Mouse (Mus musculus) liver, embryonic 15.5 days (tissue): ENCODE results near the gene Akt2. TPM values are rescaled to one million over a fixed set of nuclear protein-coding genes. Genes with fewer than 3 reads are reported as not detected.

Experiments
- ATAC-seq: fragments of 200-750 bp; cut with Nextera tagmentation; 2 replicates; pipeline ENCODE4 v1.8.0; 2017; ENCODE audit warnings: moderate number of reproducible peaks, mild to moderate bottlenecking, moderate library complexity; ENCODE audit not compliant: insufficient read depth
- H3K27ac ChIP-seq: fragments of 300-500 bp; sonication (generic); replicated peaks from 2 replicates; pipeline ENCODE4 v1.5.1; 2015; ENCODE audit warnings: mild to moderate bottlenecking, inconsistent platforms
- H3K27me3 ChIP-seq: fragments of 300-500 bp; sonication (generic); 2 replicates; pipeline ENCODE4 v1.6.1; 2015; ENCODE audit warnings: mild to moderate bottlenecking, inconsistent platforms
- H3K36me3 ChIP-seq: fragments of 300-500 bp; sonication (generic); replicated peaks from 2 replicates; pipeline ENCODE4 v1.6.1; 2015; ENCODE audit warnings: moderate library complexity, mild to moderate bottlenecking, inconsistent platforms
- H3K4me1 ChIP-seq: fragments of 300-500 bp; sonication (generic); replicated peaks from 2 replicates; pipeline ENCODE4 v1.6.1; 2015; ENCODE audit warnings: inconsistent platforms
- H3K4me2 ChIP-seq: fragments of 300-500 bp; sonication (generic); 2 replicates; pipeline ENCODE4 v1.6.1; 2015; ENCODE audit warnings: moderate library complexity, mild to moderate bottlenecking, inconsistent platforms
- H3K4me3 ChIP-seq: fragments of 300-500 bp; sonication (generic); replicated peaks from 2 replicates; pipeline ENCODE4 v1.5.1; 2015; ENCODE audit warnings: mild to moderate bottlenecking, inconsistent platforms
- H3K9ac ChIP-seq: fragments of 300-500 bp; sonication (generic); 2 replicates; pipeline ENCODE4 v1.6.1; 2015; ENCODE audit warnings: moderate library complexity, mild to moderate bottlenecking, inconsistent platforms
- H3K9me3 ChIP-seq: fragments of 300-500 bp; sonication (generic); replicated peaks from 2 replicates; pipeline ENCODE4 v1.6.1; 2016; ENCODE audit warnings: inconsistent platforms
- WGBS: fragments of 180-500 bp; shearing (Covaris S2); methylation state at CpG from one replicate; pipeline ENCODE4 v1.1.7; 2015; ENCODE audit warnings: mixed read lengths; ENCODE audit not compliant: insufficient replicate concordance; 5-methylcytosine and 5-hydroxymethylcytosine counted together
- polyA plus RNA-seq: library from polyadenylated mRNA; unstranded; fragments of >200 nt; fragmentation: Nextera tagmentation; extraction: Ambion mirVana; gene quantifications from 2 replicates; pipeline ENCODE4 v1.2.1, GENCODE M21; 2015

Gene Akt2
- 26.4 and 28.3 TPM in 2 replicates for polyA plus RNA-seq

GRCm38 (mm10) chr7:27591266-27592216, at the start of gene Akt2:
Gene Akt2, plus strand, starts transcription at chr7:27591552.
- under 1% methylated on average over 71 of the region's 71 CpGs for WGBS
- Histone ChIP-seq H3K4me2 (peak within 1 kb of the TSS; percentile 89), H3K36me3 (no peaks in the 10 kb centered on the region), H3K4me1 (peaks cover 53% of the 10 kb centered on the region), H3K9ac (peak within 1 kb of the TSS; percentile 94), H3K27ac (peak within 1 kb of the TSS; percentile 99), H3K27me3 (no peaks in the 10 kb centered on the region), H3K4me3 (peak within 1 kb of the TSS; percentile 92), H3K9me3 (no peaks in the 10 kb centered on the region)
- ATAC-seq: peak; percentile 79

GRCm38 (mm10) chr7:27541922-27542321, 49.4 kb upstream of the Akt2 start:
- peak overlapping the region; percentile 81 for H3K9ac ChIP-seq
- 58% methylated on average over 5 of the region's 5 CpGs for WGBS

DNA sequence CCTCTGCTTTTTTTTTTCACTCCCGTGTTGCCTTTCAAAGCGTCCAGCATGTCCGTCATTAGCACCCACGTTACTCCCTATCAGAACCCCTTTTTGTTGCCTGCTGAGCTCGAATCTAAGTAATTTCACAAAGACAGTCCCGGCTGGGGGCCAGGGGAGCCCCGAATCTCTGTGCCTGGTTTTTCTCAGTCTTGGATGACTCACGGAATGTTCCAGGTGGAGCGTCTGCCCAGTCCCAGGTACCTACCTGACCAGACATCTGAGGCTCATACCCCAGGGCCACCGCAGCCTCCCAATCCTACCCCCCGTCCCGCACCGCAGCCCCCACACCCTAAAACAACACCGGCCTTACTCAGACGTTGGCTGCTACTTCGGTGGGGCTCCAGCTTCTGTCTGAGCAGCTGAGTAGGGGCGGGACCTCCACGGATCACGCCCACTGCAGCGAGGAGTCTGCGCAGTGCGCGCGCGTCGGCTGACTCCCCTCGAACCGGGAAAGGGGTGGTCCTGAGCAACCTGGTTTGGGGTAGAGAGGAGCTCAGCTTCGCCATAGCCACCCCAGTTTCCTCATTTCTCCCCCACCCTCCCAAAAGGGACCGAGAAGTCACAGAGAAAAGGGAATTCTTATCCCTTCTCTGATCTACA, 48.8 kb upstream of the Akt2 start:
- WGBS: 4% methylated on average over 30 of the region's 30 CpGs
- Histone ChIP-seq H3K36me3 (peaks cover 35% of the 10 kb centered on the region), H3K9ac (peak overlapping the region; percentile 81), H3K27ac (peak overlapping the region; percentile 91), H3K9me3 (no peaks in the 10 kb centered on the region), H3K4me1 (peaks cover 73% of the 10 kb centered on the region), H3K27me3 (no peaks in the 10 kb centered on the region), H3K4me2 (peak overlapping the region; percentile 91), H3K4me3 (peak overlapping the region; percentile 71)
- peak; percentile 60 for ATAC-seq

More at GRCm38 (mm10) chr7:27541922-27542321, 49.4 kb upstream of the Akt2 start:
- peak overlapping the region; percentile 91 for H3K4me2 ChIP-seq
- no peak for ATAC-seq
- no peaks in the 10 kb centered on the region for H3K27me3 ChIP-seq
- H3K9me3 ChIP-seq: no peaks in the 10 kb centered on the region
- peaks cover 79% of the 10 kb centered on the region for H3K4me1 ChIP-seq
- H3K27ac ChIP-seq: peak overlapping the region; percentile 91
- H3K36me3 ChIP-seq: peaks cover 41% of the 10 kb centered on the region
- H3K4me3 ChIP-seq: peak overlapping the region; percentile 71

GRCm38 (mm10) chr7:27543065-27543464, 48.3 kb upstream of the Akt2 start:
- Histone ChIP-seq H3K4me3 (peak overlapping the region; percentile 71), H3K4me1 (peaks cover 68% of the 10 kb centered on the region)
- no peak for ATAC-seq

DNA sequence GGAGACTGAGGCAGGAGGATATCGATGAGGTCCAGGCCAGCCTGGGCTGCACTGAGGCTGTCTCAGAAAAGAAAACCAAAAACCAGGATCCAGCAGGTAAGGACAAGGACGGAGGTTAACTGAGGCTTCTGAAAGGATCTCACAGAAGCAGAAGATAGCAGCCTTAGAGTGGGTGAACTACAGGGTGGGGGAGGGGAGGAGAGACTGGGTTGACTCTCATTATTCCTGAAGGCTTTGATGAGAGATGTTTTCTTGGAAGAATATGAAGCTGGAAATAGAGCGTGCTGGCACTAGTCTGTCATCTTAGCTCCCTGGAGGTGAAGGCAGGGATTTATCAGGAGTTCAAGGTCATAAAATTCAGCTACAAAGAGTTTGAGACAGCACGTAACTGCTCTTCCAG, 47.5 kb upstream of the Akt2 start:
- no peak for ATAC-seq
- 76% methylated on average over 4 of the region's 4 CpGs for WGBS
- Histone ChIP-seq H3K27me3 (no peaks in the 10 kb centered on the region), H3K4me2 (no peak overlapping the region), H3K27ac (0 out of 2 replicates have a peak overlapping the region, but pooled peaks have one; percentile 19), H3K9ac (no peak overlapping the region), H3K36me3 (peaks cover 24% of the 10 kb centered on the region), H3K9me3 (no peaks in the 10 kb centered on the region), H3K4me3 (no peak overlapping the region), H3K4me1 (peaks cover 60% of the 10 kb centered on the region)

More at GRCm38 (mm10) chr7:27543065-27543464, 48.3 kb upstream of the Akt2 start:
- WGBS: 35% methylated on average over 6 of the region's 6 CpGs
- Histone ChIP-seq H3K9ac (peak overlapping the region; percentile 81), H3K4me2 (peak overlapping the region; percentile 91), H3K36me3 (peaks cover 29% of the 10 kb centered on the region), H3K27me3 (no peaks in the 10 kb centered on the region), H3K27ac (peak overlapping the region; percentile 91), H3K9me3 (no peaks in the 10 kb centered on the region)

GRCm38 (mm10) chr7:27544675-27545370, 46.5 kb upstream of the Akt2 start:
- Histone ChIP-seq H3K4me1 (peaks cover 50% of the 10 kb centered on the region), H3K4me2 (no peak overlapping the region), H3K36me3 (peaks cover 14% of the 10 kb centered on the region), H3K27ac (no peak overlapping the region), H3K4me3 (no peak overlapping the region), H3K27me3 (no peaks in the 10 kb centered on the region), H3K9ac (no peak overlapping the region), H3K9me3 (no peaks in the 10 kb centered on the region)
- no peak for ATAC-seq
- WGBS: 45% methylated on average over 12 of the region's 12 CpGs

- Histone ChIP-seq H3K9ac (no peak overlapping the region), H3K27ac (no peak overlapping the region), H3K4me2 (no peak overlapping the region), H3K9me3 (no peaks in the 10 kb centered on the region), H3K36me3 (no peaks in the 10 kb centered on the region), H3K27me3 (no peaks in the 10 kb centered on the region), H3K4me1 (peaks cover 32% of the 10 kb centered on the region), H3K4me3 (no peak overlapping the region)
- no peak for ATAC-seq
- WGBS: 44% methylated on average over 6 of the region's 6 CpGs
Measured at GRCm38 (mm10) chr7:27549597-27549996, 41.8 kb upstream of the Akt2 start.

- Histone ChIP-seq H3K4me1 (peaks cover 35% of the 10 kb centered on the region), H3K27ac (peak overlapping the region; percentile 77), H3K4me2 (peak overlapping the region; percentile 90), H3K9me3 (no peaks in the 10 kb centered on the region), H3K9ac (peak overlapping the region; percentile 86), H3K4me3 (peak overlapping the region; percentile 75), H3K36me3 (peaks cover 14% of the 10 kb centered on the region), H3K27me3 (no peaks in the 10 kb centered on the region)
- ATAC-seq: no peak
- WGBS: 44% methylated on average over 5 of the region's 5 CpGs
Measured at GRCm38 (mm10) chr7:27552070-27552469, 39.3 kb upstream of the Akt2 start.

DNA sequence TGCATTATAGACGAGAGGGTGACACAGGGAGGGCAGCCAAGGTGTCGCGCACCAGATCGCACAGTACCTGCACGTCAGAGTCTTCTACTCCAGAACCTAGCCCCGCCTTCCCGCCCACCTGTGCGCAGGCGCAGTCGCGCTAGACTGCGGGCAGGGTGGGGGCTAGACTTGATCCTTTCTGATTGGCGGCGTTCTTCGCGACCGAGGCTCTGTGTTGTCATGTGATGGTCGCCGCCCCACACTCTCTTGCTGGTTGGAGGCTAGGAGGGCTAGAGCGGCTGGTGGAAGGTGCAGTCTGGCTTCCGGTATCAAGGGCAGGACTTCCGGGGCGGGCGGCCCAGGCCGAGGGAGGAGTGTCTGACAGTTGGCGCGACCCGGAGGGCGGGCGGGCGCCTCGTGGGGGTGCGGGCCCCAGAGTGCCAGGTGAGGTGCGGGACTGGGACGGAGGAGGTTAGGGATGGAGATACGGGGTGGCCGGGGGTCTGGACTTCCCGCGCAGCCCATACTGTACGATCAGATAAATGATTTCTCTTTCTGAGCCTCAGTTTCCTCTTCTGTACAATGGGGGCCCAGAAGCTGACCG, 38.3 kb upstream of the Akt2 start, which contains the start of the genes Pld3 and 2310022A10Rik:
Pld3 (minus strand) TSS at position 288 of the 583 bp plus-strand sequence.
2310022A10Rik (plus strand) TSS at position 303 of the 583 bp plus-strand sequence.
- H3K9me3 ChIP-seq: no peaks in the 10 kb centered on the region
- peaks cover 14% of the 10 kb centered on the region for H3K36me3 ChIP-seq
- peak within 1 kb of the TSS; percentile 77 for H3K27ac ChIP-seq
- WGBS: 0% methylated on average over 41 of the region's 41 CpGs
- peak within 1 kb of the TSS; percentile 90 for H3K4me2 ChIP-seq
- H3K27me3 ChIP-seq: no peaks in the 10 kb centered on the region
- H3K4me3 ChIP-seq: peak within 1 kb of the TSS; percentile 75
- peak within 1 kb of the TSS; percentile 86 for H3K9ac ChIP-seq
- peak; percentile 100 for ATAC-seq
- peaks cover 35% of the 10 kb centered on the region for H3K4me1 ChIP-seq

DNA sequence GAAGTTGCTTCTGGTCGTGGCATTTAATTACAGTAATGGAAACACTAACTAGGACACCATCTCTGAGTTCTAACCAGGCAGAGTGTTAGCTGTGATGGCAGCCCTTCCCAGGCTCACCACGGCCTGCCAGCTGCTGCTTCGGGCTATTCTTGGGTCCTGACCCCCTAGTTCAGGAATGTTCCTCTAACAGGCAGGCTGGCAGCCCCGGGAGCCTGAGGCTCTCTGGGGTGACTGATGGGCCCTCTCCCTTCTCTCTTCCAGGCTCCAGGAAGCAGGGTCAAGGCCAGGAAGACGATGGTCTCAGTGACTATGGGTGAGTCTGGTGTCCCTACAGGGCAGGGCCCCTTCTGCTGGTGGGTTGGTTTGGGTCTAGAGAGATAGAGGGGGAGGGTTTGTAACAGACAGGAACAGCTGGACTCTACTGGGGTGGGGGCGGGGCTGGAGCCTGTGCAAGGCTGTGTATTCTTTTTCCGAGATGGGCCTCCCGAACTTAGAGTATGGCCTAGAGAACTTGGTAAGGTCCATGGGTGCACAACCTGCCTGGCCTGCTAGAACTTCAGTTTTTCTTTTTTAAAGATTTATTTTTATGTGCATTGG, 31.0 kb upstream of the Akt2 start:
- Histone ChIP-seq H3K4me3 (no peak overlapping the region), H3K27ac (peak overlapping the region; percentile 4; the same call in 1 of the 2 replicates), H3K4me2 (no peak overlapping the region), H3K4me1 (peaks cover 25% of the 10 kb centered on the region), H3K36me3 (peaks cover 78% of the 10 kb centered on the region), H3K27me3 (no peaks in the 10 kb centered on the region), H3K9ac (no peak overlapping the region), H3K9me3 (no peaks in the 10 kb centered on the region)
- ATAC-seq: no peak
- 43% methylated on average over 8 of the region's 8 CpGs for WGBS
